Mouse (Mus musculus) thymus, adult 2 months (tissue): Measurements from ENCODE around the gene Clca4a.

Experiments
- CTCF ChIP-seq: fragments of 200-500 bp; IDR thresholded peaks from 2 replicates; pipeline ENCODE4 v1.5.1; 2012; ENCODE audit warnings: mild to moderate bottlenecking, control low read depth, low read length, moderate library complexity, borderline replicate concordance; ENCODE audit not compliant: control insufficient read depth, poor library complexity, insufficient read depth; ENCODE audit errors: extremely low read depth
- POLR2A ChIP-seq: fragments of 200-500 bp; IDR thresholded peaks from 2 replicates; pipeline ENCODE4 v1.6.1; 2012; ENCODE audit warnings: mild to moderate bottlenecking, low read length, control low read depth, moderate library complexity; ENCODE audit not compliant: control insufficient read depth, poor library complexity, insufficient read depth; ENCODE audit errors: extremely low read depth

GRCm38 (mm10) chr3:144976091-144976490 lies 1.2 kb upstream of the Clca4a start:
- TF ChIP-seq POLR2A (no peak), CTCF (no peak)
